Mouse (Mus musculus) right cerebral cortex, adult 18-20 months (tissue): ENCODE measurements around the gene Top2a.

ENCODE experiments used
- DNase-seq: peaks from one replicate; pipeline ENCODE4 v3.0.0; 2022; ENCODE audit warnings: mixed read lengths

The Top2a gene

DNA sequence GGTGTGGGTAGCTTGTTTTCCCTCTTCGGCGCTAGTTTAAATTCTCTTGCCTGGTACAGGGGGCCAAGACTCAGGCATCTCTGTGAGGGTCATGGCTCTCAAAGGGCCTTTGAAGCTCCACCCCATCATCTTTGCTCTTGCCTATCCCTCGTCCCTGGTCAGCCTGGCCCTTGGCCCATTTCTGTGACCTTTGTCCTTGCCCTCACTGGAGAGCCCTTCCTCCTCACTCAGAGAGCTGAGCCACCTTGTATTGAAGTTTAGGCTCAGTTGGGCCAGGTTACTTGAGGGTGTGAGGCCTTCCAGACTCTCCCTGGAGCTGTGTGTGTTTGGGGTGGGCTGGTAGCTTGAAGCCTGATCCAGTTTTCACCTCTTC lies 78.4 kb downstream of the Top2a start:
- no peak for DNase-seq

DNA sequence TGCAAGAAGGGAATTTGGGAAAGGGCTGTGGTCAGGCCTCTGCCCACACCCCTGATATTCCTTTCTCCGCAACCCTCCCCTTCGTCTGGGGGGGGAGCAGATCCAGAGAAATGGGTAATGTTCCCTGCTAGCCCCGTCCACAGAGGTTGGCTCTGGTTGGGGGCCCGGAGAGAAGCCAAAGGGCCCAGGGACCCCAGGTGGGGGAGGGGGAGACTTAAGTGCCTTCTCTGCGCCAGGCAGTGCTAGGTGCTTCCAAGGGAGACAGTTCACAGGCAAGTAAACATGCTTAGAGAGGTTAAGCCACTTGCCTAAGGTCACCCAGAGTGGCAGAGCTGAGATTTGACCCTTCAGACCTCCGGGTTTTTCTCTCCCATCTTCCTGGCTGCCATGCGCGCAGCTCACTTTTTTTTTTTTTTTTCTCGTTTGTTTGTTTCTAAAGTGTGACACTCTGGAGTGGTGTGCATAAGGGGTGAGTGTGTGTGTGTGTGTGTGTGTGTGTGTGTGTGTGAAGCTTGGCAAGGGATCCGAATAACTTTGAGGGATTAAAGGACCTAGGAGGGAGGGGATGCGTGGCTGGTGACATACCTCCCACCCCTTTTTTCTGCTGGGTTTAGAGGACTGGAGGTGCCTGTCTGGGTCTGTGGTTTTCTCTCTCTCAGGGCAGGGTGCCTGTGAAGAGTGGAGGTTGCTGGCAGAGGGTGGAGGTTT lies 78.9 kb downstream of the Top2a start:
- DNase-seq, result no peak

DNA sequence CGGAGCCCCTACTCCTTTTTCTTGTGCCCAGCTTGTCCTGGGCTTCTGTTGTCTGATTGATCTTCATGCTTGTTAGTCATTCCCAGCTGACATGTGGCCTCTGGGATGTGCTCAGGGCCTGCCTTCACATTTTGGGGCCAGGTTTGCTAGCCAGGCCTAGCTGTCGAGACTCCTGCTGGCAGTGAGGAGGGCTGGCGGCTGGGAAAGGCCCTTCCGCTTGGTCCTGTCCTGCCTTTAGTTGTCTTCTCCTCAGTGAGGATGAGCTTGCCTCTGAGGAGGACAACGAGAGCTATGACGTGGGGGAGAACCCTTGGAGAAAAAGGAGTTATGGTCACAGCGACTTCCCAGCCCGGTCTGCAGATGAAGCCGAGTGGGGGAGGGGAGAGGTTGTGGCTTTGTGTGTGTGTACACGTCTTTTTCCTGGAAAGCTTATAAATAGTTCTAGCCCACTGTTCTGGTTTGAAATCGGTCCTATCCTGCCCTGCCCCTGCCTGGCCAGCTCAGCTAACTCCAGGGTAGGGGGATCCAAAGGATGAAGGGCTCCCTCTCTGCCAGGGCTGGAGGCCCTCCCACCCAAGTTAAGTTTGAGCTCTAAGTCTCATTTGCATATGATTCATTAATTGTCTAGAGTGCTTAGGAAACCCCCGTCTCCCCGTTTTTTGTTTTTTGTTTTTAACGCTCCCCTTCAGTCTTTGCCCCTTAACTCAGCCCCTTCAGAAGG lies 80.1 kb downstream of the Top2a start:
- DNase-seq, result no peak
